8 mouse cellular contexts compared by ENCODE assay signal in genomic region chrX:20798141-20798796, GRCm38 (mm10). TPM values are rescaled to one million over a fixed set of nuclear protein-coding genes. Genes with fewer than 3 reads are reported as not detected.
A peak's percentile ranks its signal among the peaks of the same experiment; 100 is the strongest.
DNase-seq lines count a peak whose midpoint lies in the region; ATAC-seq lines count a peak whose summit lies in the region.

No protein-coding gene starts in this region.

- H3K9me3 ChIP-seq in hindbrain, embryonic 16.5 days (ENCODE audit: control insufficient read depth, low read length) = no peaks in the 10 kb centered on the region

- peak overlapping the region; percentile 70 for H3K9ac ChIP-seq in hindbrain, embryonic 16.5 days (ENCODE audit: low read depth, low read length)

- no peaks in the 10 kb centered on the region for H3K36me3 ChIP-seq in hindbrain, embryonic 16.5 days (ENCODE audit: control insufficient read depth, insufficient read depth, low read length)

- H3K27ac ChIP-seq in hindbrain, embryonic 16.5 days (ENCODE audit: low read depth, low read length) = peak overlapping the region; percentile 94

- H3K4me1 ChIP-seq in hindbrain, embryonic 16.5 days (ENCODE audit: control insufficient read depth, insufficient read depth, low read depth, low read length) = no peaks in the 10 kb centered on the region

- no peaks in the 10 kb centered on the region for H3K27me3 ChIP-seq in hindbrain, embryonic 16.5 days (replicated peaks; ENCODE audit: control insufficient read depth, insufficient read depth, low read length)

- DNase-seq in ZHBTc4 (ENCODE audit: low read depth, low spot score) = peak; percentile 70
- peak; percentile 6 to 28 for DNase-seq in gastrocnemius, adult 8-10 months (ENCODE audit: low spot score in 2 of 2)
- peak; percentile 72 to 79 for DNase-seq in layer of hippocampus, postnatal 36 days
- peak; percentile 87 for DNase-seq in lung, postnatal 10 days
- DNase-seq in ovary, postnatal 36 days (ENCODE audit: low spot score) = peak; percentile 71
- DNase-seq in thymus, postnatal 10 days (ENCODE audit: low spot score in 2 of 2) = peak; percentile 62 to 67

- peak; percentile 98 for ATAC-seq in common myeloid progenitor, adult 5-6 weeks (replicated peaks; ENCODE audit: low read depth, poor library complexity, severe bottlenecking)
- peak; percentile 99 for ATAC-seq in hindbrain, embryonic 16.5 days

- H3K4me3 ChIP-seq in hindbrain, embryonic 16.5 days (ENCODE audit: low read length) = peak overlapping the region; percentile 44

- peak overlapping the region; percentile 55 for H3K4me2 ChIP-seq in hindbrain, embryonic 16.5 days (ENCODE audit: low read length)

- WGBS in hindbrain, embryonic 16.5 days = 18% methylated on average over 20 of the region's 21 CpGs

RNA-seq across cellular contexts. Expression of gene Araf, which starts 0.7 kb away (rescaled TPM):
- total RNA-seq in common myeloid progenitor, adult 5-6 weeks (2017) = 33.2 and 46.5 TPM in 2 replicates
- 100 to 1,000 TPM; 102 to 107 (median 105) TPM for total RNA-seq in gastrocnemius, adult 8-10 months (2022)
- polyA plus RNA-seq in hindbrain, embryonic 16.5 days (2015; fragmentation: Nextera tagmentation; extraction: Ambion mirVana) = 388 and 428 TPM in 2 replicates
- 100 to 1,000 TPM; 186 to 190 TPM for total RNA-seq in layer of hippocampus, postnatal 36 days (2021)

Comparison
In these comparisons a context has a peak if more than half of its experiments do, and no peak if none do; other contexts are left out.
1. Peak in every context shown above with its lines: DNase-seq, ATAC-seq, H3K4me3 ChIP-seq and H3K27ac ChIP-seq.
2. DNase-seq: peak in every context shown above with its lines; median percentile 87 in lung, postnatal 10 days; 76 in layer of hippocampus, postnatal 36 days; 71 in ovary, postnatal 36 days; 70 in ZHBTc4; 64 in thymus, postnatal 10 days; 17 in gastrocnemius, adult 8-10 months.